Mouse (Mus musculus): Measurements from ENCODE around the gene Tmem104.
A peak's percentile ranks its signal among the peaks of the same experiment; 100 is the strongest.

Tmem104 gene

DNA sequence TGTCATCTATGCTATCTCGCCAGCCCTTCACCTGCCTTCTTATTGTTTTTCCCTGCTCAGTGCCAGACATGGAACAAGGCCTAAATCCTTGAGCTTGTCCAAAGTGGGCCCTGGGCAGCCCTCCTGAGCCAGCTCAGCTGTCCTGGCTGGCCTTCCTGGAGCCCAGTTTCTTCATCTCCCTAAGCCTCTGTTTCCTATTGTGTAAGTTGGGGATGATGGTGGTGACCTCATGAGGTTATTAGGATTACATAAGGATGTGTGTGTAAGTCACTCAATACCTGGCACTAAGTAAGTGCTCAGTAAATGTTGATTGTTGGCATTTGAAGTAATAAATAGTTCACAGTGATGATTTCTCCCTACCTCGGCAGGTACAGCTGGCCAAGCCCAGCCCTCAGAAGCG lies 20.5 kb upstream of the Tmem104 start:
- DNase-seq (ENCODE audit: low spot score in 2 of 2): no peak

GRCm38 (mm10) chr11:115167631-115168249 lies 19.5 kb upstream of the Tmem104 start:
- no peak for DNase-seq (ENCODE audit: low spot score in 2 of 2)

DNA sequence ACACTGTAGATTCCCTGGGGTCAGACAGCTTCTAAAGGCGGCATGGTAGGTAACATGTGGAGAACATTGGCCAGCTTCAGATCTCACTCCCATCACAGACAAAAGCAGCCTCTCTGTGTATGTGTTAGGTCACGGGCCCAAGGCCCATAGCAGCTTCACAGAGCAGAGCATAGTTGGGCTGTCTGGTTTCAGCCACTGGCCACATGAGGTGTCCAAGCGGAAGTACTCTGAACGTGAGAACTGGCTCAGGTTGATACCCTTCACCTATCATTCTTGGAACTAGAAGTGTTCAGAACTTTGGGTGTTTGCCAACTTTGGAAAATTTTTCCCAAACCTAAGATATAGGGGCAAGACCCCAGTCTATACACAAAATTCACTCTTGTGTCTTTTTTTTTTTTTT lies 17.9 kb upstream of the Tmem104 start:
- DNase-seq (ENCODE audit: low spot score in 2 of 2): no peak

GRCm38 (mm10) chr11:115171125-115171524 lies 16.2 kb upstream of the Tmem104 start:
- DNase-seq (ENCODE audit: low spot score in 2 of 2): no peak

DNA sequence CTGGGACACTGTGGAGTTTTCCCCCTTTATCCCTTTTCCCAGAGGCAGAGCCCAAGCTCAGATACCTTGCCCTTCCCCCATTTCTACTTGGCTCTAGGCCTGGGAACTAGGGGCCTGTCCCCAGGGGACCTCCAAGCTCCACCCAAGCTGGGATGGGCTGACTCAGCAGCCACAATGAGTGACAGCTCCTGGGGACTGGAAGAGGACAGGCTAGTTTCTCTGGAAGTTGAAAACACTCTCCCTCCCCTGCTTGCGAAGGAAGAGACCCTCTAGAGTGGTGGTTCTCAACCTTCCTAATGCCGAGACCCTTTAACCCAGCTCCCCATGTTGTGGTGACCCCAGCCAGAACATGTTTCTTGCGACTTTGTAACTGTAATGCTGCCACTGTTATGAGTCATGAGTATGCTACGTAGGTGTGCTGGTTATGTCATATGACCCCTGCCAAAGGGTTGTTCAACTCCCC lies 14.4 kb upstream of the Tmem104 start:
- DNase-seq (ENCODE audit: low spot score in 2 of 2): no peak

DNA sequence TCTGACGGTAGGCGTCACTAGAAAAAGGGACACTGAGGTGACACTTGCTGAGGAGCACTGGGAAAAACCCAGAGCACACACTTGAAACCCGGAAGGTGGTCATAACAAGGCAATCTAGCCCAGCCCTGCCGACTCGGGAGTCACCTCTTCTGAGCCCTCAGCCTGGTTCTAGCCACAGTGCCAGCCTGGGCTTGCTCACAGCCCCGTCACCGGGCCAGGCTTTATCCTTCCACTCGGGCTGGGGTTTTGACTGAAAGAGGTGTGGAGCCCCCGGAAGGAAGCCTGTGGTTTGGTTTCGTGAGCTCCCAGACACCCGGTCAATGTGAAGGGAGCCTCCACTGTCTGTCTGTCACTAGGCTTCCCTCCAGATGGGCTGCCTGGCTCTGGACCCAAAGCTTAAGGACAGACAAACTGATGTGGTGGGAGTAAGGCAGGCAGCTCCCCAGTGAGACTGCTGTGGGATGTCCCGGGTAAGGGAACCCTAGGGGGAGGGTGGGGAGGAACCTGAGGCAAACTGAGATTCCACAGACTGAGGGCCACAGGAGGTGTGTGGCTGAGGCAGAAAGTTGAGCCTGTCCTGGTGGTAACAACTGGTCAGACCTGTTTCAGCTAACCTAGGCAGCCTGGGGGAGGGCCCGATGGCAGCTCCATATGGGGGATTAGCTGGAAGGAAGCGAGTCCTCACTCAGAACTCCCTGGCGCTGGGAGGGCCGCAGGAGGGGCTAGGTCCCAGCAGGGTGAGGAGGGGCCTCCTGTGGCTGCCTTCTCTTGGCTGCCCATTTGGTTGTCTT lies 13.5 kb upstream of the Tmem104 start:
- DNase-seq (ENCODE audit: low spot score in 2 of 2): no peak

GRCm38 (mm10) chr11:115176399-115177190 lies 10.7 kb upstream of the Tmem104 start:
- DNase-seq (ENCODE audit: low spot score in 2 of 2): no peak

- DNase-seq (ENCODE audit: low spot score in 2 of 2): peak in 1 of 2 experiments; percentile 47
Observed at GRCm38 (mm10) chr11:115177559-115178195, 9.6 kb upstream of the Tmem104 start.

GRCm38 (mm10) chr11:115178766-115179165 lies 8.5 kb upstream of the Tmem104 start:
- no peak for DNase-seq (ENCODE audit: low spot score in 2 of 2)

GRCm38 (mm10) chr11:115179191-115179590 lies 8.1 kb upstream of the Tmem104 start:
- DNase-seq (ENCODE audit: low spot score in 2 of 2): peak in 1 of 2 experiments; percentile 69

GRCm38 (mm10) chr11:115179881-115180280 lies 7.4 kb upstream of the Tmem104 start:
- no peak for DNase-seq (ENCODE audit: low spot score in 2 of 2)

- peak; percentile 92 to 94 for DNase-seq (ENCODE audit: low spot score in 2 of 2)
Observed at GRCm38 (mm10) chr11:115181913-115182638, 5.2 kb upstream of the Tmem104 start.

- no peak for DNase-seq (ENCODE audit: low spot score in 2 of 2)
Observed at GRCm38 (mm10) chr11:115184973-115185372, 2.3 kb upstream of the Tmem104 start.

DNA sequence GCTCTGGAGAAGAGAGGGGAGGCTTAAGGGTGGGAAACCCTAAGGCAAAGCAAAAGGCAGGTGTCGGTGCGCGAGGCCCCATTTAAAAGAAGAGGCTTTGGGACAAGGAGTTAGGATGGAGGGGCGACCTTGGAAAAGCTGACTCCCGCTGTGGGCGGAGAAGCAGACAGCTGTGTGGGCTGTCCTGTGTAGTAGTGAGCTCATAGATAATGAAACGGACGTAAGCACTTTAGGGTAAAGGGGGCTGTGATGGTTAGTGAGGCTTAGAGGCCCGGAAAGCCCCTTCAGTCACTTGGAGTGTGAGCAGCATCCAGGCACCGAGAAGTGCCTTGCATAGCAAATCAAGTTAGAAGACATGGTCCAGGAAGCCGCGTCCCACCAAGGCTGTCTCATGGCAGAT lies 406 bp downstream of the Tmem104 start, which contains the start of gene Nat9:
Gene Nat9, minus strand, starts transcription at position 167 of the 400 bp plus-strand sequence.
- no peak for DNase-seq (ENCODE audit: low spot score in 2 of 2)

DNA sequence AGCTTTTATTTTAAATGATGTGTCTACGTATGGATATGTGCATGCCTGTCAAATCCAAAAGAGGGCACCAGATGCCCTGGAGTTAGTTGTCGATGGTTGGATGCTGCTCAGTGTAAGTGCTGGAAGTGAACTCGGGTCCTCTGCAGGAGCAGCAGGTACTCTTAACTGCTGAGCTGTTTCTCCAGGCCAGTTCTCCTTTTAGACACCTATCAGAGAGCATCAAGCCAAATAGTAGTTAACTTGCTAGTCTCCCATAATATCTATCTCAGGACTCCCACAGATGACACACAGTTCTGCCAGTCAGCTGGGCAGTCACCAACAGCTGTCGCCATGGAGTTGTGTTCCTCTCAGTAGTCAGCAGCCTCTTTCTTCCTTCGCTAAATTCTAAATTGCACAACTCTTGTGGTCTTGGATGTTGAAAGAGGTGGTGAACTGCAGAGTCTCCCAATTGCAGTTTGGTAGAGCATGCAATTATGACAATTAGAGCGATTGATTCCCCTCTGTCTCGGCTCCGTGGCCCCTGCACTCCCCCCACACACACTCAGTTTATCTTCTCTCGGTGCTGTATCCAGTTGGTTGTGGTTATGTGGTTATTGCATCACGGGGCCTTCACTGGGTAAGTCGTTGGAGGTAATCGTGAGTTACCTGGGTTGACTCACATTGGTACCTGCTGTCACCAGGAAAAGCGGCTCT lies 1.4 kb downstream of the Tmem104 start:
- DNase-seq (ENCODE audit: low spot score in 2 of 2): no peak

- DNase-seq (ENCODE audit: low spot score in 2 of 2): no peak
Observed at GRCm38 (mm10) chr11:115189304-115189703, 2.0 kb downstream of the Tmem104 start.

DNA sequence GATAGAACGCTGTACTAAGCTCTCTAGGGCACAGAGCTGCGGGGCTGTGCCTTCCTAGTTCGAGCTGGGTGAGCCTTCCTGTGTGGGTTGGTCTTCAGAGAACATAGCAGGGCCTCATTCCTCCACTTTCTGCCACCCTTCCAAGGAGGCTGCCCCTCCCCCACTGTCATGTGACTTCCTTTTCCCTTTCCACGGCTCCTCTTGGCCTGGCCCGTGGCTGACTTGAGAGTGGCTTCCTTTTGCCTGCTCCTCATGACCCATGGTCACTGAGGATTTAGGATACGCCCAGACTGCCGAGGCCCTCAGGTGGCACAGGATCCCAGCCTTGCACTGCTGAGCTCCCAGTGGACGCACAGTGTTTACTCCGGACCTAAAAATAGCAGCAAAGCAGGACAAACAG lies 4.9 kb downstream of the Tmem104 start:
- DNase-seq (ENCODE audit: low spot score in 2 of 2): no peak

DNA sequence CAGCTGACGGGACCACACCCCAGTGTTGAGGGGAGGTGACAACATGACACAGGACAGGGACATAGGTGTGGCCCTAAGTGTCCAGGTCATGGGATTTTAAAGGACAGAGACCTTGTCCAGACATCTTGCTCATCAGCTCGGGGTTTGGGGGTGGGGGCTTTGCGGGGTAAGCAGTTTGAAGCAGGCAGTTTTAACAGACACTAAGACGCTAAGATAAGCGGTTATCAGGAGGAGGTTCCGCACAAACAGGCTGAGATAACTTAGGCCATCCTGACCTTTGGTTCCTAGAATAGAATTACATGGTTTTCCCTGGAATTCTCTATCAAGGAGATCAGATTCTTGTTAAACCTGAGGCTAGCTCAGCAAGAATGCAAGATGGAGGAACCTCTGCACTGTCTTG lies 7.4 kb downstream of the Tmem104 start:
- no peak for DNase-seq (ENCODE audit: low spot score in 2 of 2)

- DNase-seq (ENCODE audit: low spot score in 2 of 2): no peak
Observed at GRCm38 (mm10) chr11:115195933-115196332, 8.6 kb downstream of the Tmem104 start.

- DNase-seq (ENCODE audit: low spot score in 2 of 2): no peak
Observed at GRCm38 (mm10) chr11:115197558-115197957, 10.3 kb downstream of the Tmem104 start.

All from cerebellum, postnatal 4 days (tissue).